Mouse (Mus musculus) heart, embryonic 14.5 days (tissue): ENCODE results near the gene Man1c1. TPM values are rescaled to one million over a fixed set of nuclear protein-coding genes. Genes with fewer than 3 reads are reported as not detected.

Experiments used
- ATAC-seq: fragments of 200-750 bp; cut with Nextera tagmentation; 2 replicates; pipeline ENCODE4 v1.8.0; 2017; ENCODE audit warnings: low read depth, moderate TSS enrichment; ENCODE audit not compliant: insufficient number of reproducible peaks, insufficient read depth, low FRiP score
- H3K27ac ChIP-seq, 2 experiments: fragments of 200-500 bp in 1 of 2; fragments of 300-500 bp in 1 of 2; sonication (generic) in 1 of 2; replicated peaks in 1 of 2; 2 replicates each; pipeline ENCODE4 v1.5.1; 2012 to 2014; ENCODE audit warnings: low read depth in 2 of 2, low read length in 2 of 2, control low read depth in 1 of 2, mild to moderate bottlenecking in 1 of 2, mixed read lengths in 1 of 2; ENCODE audit not compliant: control insufficient read depth in 1 of 2, insufficient read depth in 1 of 2
- H3K27me3 ChIP-seq: fragments of 300-500 bp; sonication (generic); 2 replicates; pipeline ENCODE4 v1.6.1; 2014; ENCODE audit warnings: mild to moderate bottlenecking, low read length, control low read depth; ENCODE audit not compliant: control insufficient read depth, insufficient read depth
- H3K36me3 ChIP-seq: fragments of 300-500 bp; sonication (generic); 2 replicates; pipeline ENCODE4 v1.6.1; 2014; ENCODE audit warnings: mild to moderate bottlenecking, control low read depth, low read length, mixed read lengths; ENCODE audit not compliant: control insufficient read depth, insufficient read depth
- H3K4me1 ChIP-seq, 2 experiments: fragments of 200-500 bp in 1 of 2; fragments of 300-500 bp in 1 of 2; sonication (generic) in 1 of 2; 2 replicates each; pipeline ENCODE4 v1.6.1; 2012 to 2014; ENCODE audit warnings: low read length in 2 of 2, control low read depth in 1 of 2, mixed read lengths in 1 of 2; ENCODE audit not compliant: control insufficient read depth in 2 of 2, insufficient read depth in 2 of 2
- H3K4me2 ChIP-seq: fragments of 300-500 bp; sonication (generic); 2 replicates; pipeline ENCODE4 v1.6.1; 2014; ENCODE audit warnings: mild to moderate bottlenecking, low read length
- H3K4me3 ChIP-seq, 2 experiments: fragments of 200-500 bp in 1 of 2; fragments of 300-500 bp in 1 of 2; sonication (generic) in 1 of 2; 2 replicates each; pipeline ENCODE4 v1.5.1; 2012 to 2014; ENCODE audit warnings: low read length in 2 of 2, mild to moderate bottlenecking in 2 of 2, control low read depth in 1 of 2, low read depth in 1 of 2, moderate library complexity in 1 of 2; ENCODE audit not compliant: control insufficient read depth in 1 of 2, insufficient read depth in 1 of 2
- H3K9ac ChIP-seq: fragments of 300-500 bp; sonication (generic); 2 replicates; pipeline ENCODE4 v1.6.1; 2014; ENCODE audit warnings: mild to moderate bottlenecking, low read length
- H3K9me3 ChIP-seq: fragments of 300-500 bp; sonication (generic); 2 replicates; pipeline ENCODE4 v1.6.1; 2016; ENCODE audit warnings: low read length, control low read depth; ENCODE audit not compliant: control insufficient read depth
- WGBS: fragments of 180-500 bp; shearing (Covaris S2); extraction: QIAGEN DNeasy Blood & Tissue Kit; methylation state at CpG from one replicate; pipeline ENCODE4 v1.1.7; 2014; 5-methylcytosine and 5-hydroxymethylcytosine counted together
- polyA plus RNA-seq: library from polyadenylated mRNA; unstranded; fragments of >200 nt; fragmentation: Nextera tagmentation; extraction: Ambion mirVana; gene quantifications from 2 replicates; pipeline ENCODE4 v1.2.1, GENCODE M21; 2014

The Man1c1 gene
- polyA plus RNA-seq, 1 experiment from 2014 or later = 7.8 TPM

DNA sequence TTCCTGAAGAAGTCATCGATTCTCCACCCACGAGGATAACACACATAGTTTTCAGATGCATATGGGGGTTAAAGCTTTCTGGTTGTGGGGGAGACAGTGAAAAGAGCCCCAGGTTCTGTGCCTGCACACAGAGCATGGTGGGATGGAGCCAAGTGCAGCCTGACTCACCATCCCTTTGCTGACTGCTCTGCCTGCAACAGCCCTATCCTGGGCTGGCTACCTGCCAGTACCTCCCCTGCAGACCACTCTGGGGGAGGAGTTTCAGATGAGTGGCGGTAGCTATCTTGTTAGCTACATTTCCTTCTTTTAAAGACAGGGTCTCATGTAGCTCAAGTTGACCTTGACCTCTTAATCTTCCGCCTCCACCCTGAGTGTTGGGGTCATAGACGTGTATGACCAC, 125.7 kb downstream of the Man1c1 start:
- H3K36me3 ChIP-seq = 0 out of 2 replicates have a peak, but pooled peaks cover 22% of the 10 kb centered on the region
- no peaks in the 10 kb centered on the region for H3K9me3 ChIP-seq
- H3K27me3 ChIP-seq = no peaks in the 10 kb centered on the region
- H3K27ac ChIP-seq = peak overlapping the region; percentile 83 to 86
- H3K9ac ChIP-seq = peak overlapping the region; percentile 68; the same call in 1 of the 2 replicates
- peak; percentile 34 for ATAC-seq
- peak overlapping the region; percentile 65 for H3K4me2 ChIP-seq
- H3K4me1 ChIP-seq = peaks cover 28 to 34% of the 10 kb centered on the region in 2 experiments
- H3K4me3 ChIP-seq = peak overlapping the region in 1 of 2 experiments; percentile 26; a peak in 1 of 4 replicates
- WGBS = 29% methylated on average over 5 of the region's 5 CpGs

DNA sequence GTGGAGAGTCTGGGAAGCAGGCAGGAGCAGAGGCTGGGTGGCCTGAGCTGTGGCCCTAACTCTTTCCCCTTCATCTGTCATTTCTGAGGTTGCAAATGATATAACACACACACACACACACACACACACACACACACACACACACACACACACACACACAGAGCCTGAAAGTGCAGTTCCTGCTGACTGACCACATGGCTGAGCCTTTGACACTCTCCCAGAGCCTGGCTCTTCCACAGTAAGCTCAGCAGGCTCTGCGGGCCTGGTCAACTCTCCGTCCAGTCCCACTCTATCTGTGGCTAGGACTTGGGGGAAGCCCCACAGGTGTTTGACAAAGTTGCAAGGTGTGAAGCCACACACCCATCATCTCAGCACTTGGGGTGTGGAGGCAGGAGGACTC, 126.8 kb downstream of the Man1c1 start:
- H3K27ac ChIP-seq = no peak overlapping the region
- H3K4me1 ChIP-seq = peaks cover 25 to 29% of the 10 kb centered on the region in 2 experiments
- no peaks in the 10 kb centered on the region for H3K27me3 ChIP-seq
- H3K4me3 ChIP-seq = no peak overlapping the region
- WGBS = 85% methylated on average over 2 of the region's 2 CpGs
- H3K9me3 ChIP-seq = no peaks in the 10 kb centered on the region
- no peak overlapping the region for H3K9ac ChIP-seq
- H3K36me3 ChIP-seq = 0 out of 2 replicates have a peak, but pooled peaks cover 22% of the 10 kb centered on the region
- no peak for ATAC-seq
- no peak overlapping the region for H3K4me2 ChIP-seq

DNA sequence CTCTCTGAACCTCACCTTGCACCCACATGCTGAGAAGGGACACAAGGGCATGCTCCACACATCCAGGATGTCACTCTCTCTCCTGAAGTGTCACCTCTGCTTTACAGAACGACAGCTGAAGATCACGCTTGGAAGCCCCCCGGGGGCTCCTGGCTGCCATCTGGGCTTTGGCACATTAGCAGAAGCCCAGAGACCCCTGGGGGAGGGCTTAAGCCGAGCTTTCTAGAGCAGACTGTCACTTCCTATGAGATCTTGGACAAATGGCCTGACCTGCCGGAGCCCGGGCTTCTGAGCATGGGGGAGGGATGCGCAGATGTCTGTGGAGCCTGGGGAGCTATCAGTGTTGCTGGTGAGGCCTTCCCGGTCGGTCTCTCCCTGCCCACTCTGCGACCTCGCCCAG, 128.6 kb downstream of the Man1c1 start:
- H3K4me2 ChIP-seq = no peak overlapping the region
- H3K4me1 ChIP-seq = peaks cover 25 to 26% of the 10 kb centered on the region in 2 experiments
- no peak overlapping the region for H3K9ac ChIP-seq
- no peak overlapping the region for H3K4me3 ChIP-seq
- H3K9me3 ChIP-seq = no peaks in the 10 kb centered on the region
- no peak overlapping the region for H3K27ac ChIP-seq
- H3K36me3 ChIP-seq = 0 out of 2 replicates have a peak, but pooled peaks cover 19% of the 10 kb centered on the region
- no peaks in the 10 kb centered on the region for H3K27me3 ChIP-seq
- WGBS = 54% methylated on average over 11 of the region's 11 CpGs
- ATAC-seq = no peak

DNA sequence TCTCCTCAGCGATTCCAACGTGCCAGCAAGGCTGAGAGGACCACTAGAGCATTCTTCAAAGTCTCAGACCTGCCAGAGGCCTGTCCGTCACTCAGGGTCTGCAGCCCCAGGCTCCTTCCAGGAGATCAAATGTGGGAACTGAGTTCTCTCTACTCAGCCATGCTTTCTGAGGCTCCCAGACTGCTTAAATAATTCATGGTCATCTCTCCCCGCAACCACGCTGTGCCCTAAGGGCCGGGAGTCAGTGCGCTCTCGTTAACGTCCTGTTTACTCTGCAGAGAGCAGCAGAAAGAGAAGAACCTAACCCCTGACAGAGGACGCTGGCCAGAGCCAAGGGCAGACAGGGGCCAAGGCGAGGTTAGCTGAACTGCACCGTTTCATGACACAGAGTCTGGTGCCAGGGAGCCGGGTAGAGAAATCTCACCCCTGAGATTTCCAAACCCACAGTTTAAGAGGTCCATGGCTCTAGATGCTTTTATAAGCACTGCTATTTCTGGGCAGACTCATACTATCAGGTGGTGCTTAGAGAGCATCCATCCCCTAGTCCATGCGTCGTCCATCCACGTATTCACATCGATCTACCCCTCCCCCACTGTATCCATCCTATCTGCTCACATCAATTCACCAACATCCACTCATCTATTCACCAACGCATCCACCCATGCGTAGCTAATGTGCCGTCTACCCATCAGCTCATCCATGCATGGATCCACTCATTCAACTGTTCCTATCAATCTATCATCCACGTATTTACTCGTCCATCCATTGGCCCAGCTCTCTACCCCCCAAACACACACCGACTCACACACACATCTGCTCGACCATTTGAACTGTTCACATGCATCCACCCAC, 131.4 kb downstream of the Man1c1 start:
- WGBS = 78% methylated on average over 24 of the region's 24 CpGs
- Histone ChIP-seq H3K4me1 (no peaks in the 10 kb centered on the region), H3K9me3 (no peaks in the 10 kb centered on the region), H3K4me2 (no peak overlapping the region), H3K27ac (no peak overlapping the region), H3K4me3 (no peak overlapping the region), H3K36me3 (peaks cover 30% of the 10 kb centered on the region), H3K9ac (no peak overlapping the region), H3K27me3 (no peaks in the 10 kb centered on the region)
- no peak for ATAC-seq

DNA sequence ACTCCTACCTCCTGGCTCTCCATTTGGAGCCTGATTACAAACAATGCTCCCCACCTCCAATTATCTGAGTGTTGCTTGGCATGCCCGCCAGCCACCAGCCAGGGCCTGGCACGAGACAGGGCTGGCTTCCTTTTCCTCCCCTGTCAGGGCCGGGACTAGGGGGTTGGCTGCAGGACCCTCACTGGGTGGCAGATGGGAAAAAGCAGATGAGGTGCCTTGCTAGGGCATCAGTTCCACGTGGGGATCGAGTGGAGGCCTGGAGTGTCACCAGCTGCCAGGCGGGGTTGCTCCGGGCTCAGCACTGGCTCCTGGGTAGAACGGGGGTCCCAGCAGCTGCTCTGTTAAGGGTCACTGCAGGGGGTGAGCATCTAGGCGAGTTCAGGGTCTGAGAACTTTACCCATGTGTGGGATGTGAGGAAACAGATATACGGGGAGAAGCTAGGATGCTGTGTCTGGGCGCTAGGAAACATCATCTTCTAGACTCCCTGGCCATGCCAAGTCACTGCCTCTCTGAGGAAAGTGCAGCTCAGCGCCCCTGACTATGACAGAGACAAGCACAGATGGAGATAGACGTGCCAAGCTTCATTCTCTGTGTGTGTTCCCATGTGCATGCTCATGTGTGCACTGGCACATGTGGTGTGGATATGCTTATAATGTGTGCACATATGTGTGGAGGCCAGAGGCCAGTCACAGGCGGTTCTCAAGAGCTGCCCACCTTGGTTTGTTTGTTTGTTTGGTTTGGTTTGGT, 133.2 kb downstream of the Man1c1 start:
- H3K4me1 ChIP-seq = no peaks in the 10 kb centered on the region
- H3K9me3 ChIP-seq = peaks cover 4% of the 10 kb centered on the region; the same call in 1 of the 2 replicates
- no peak overlapping the region for H3K9ac ChIP-seq
- no peak for ATAC-seq
- H3K4me2 ChIP-seq = no peak overlapping the region
- H3K36me3 ChIP-seq = peaks cover 34% of the 10 kb centered on the region
- H3K27ac ChIP-seq = no peak overlapping the region
- no peaks in the 10 kb centered on the region for H3K27me3 ChIP-seq
- no peak overlapping the region for H3K4me3 ChIP-seq
- 80% methylated on average over 14 of the region's 14 CpGs for WGBS

DNA sequence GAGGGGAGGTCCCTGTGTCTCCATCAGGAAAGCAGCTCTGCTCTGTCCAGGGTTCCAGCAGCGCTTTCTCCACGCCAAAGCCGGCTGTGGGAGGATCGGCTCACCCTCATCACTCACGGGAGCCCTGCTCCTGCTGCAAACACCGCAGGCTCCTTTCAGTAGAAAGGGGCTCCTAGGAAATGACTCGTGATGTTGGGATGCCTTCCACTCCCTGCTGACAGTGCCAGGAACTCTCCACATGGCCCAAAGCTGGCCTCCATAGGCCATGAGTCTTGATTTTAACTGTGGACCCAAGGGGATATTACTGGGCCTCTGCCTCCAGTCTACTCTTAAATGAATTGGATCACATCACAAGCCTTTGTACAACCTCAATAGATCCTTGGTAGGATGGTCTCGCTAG, 134.3 kb downstream of the Man1c1 start:
- Histone ChIP-seq H3K4me1 (no peaks in the 10 kb centered on the region), H3K9me3 (peaks cover 4% of the 10 kb centered on the region; the same call in 1 of the 2 replicates), H3K4me3 (no peak overlapping the region), H3K36me3 (peaks cover 36% of the 10 kb centered on the region), H3K4me2 (no peak overlapping the region), H3K27ac (no peak overlapping the region), H3K9ac (no peak overlapping the region), H3K27me3 (no peaks in the 10 kb centered on the region)
- no peak for ATAC-seq
- 70% methylated on average over 8 of the region's 8 CpGs for WGBS

DNA sequence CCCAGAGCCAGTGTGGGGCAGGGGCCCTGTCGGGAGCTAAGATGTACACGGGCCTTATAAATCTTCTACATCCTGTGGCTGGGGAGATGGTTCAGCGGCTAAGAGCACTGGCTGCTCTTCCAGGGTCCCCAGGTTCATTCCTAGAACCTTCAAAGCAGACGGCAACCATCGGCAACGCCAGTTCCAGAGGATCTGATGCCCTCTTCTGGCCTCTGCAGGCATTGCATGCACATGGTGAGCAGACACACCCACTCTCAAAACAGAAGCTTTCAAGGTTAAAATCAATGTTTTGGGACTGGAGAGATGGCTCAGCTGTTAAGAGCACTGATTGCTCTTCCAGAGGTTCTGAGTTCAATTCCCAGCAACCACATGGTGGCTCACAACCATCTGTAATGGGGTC, 134.9 kb downstream of the Man1c1 start:
- WGBS = 73% methylated on average over 6 of the region's 6 CpGs
- no peak overlapping the region for H3K27ac ChIP-seq
- peaks cover 37% of the 10 kb centered on the region for H3K36me3 ChIP-seq
- no peaks in the 10 kb centered on the region for H3K4me1 ChIP-seq
- H3K4me2 ChIP-seq = no peak overlapping the region
- H3K9me3 ChIP-seq = peaks cover 4% of the 10 kb centered on the region; the same call in 1 of the 2 replicates
- H3K4me3 ChIP-seq = no peak overlapping the region
- H3K9ac ChIP-seq = no peak overlapping the region
- no peak for ATAC-seq
- H3K27me3 ChIP-seq = no peaks in the 10 kb centered on the region
